Mouse (Mus musculus) intestine, postnatal 0 days (tissue): ENCODE measurements around the gene Sh3bgr. TPM values are rescaled to one million over a fixed set of nuclear protein-coding genes. Genes with fewer than 3 reads are reported as not detected.

Experiments
- ATAC-seq: fragments of 200-750 bp; cut with Nextera tagmentation; 2 replicates; pipeline ENCODE4 v1.8.0; 2017; ENCODE audit warnings: mild to moderate bottlenecking, moderate TSS enrichment, moderate library complexity
- H3K27ac ChIP-seq: fragments of 300-500 bp; sonication (generic); 2 replicates; pipeline ENCODE4 v1.5.1; 2014; ENCODE audit warnings: mild to moderate bottlenecking, low read depth, low read length, moderate library complexity
- H3K27me3 ChIP-seq: fragments of 300-500 bp; sonication (generic); replicated peaks from 2 replicates; pipeline ENCODE4 v1.6.1; 2014; ENCODE audit warnings: low read length, mixed read lengths; ENCODE audit not compliant: control insufficient read depth, insufficient read depth
- H3K36me3 ChIP-seq: fragments of 300-500 bp; sonication (generic); 2 replicates; pipeline ENCODE4 v1.6.1; 2014; ENCODE audit warnings: mild to moderate bottlenecking, moderate library complexity; ENCODE audit not compliant: control insufficient read depth, insufficient read depth
- H3K4me1 ChIP-seq: fragments of 300-500 bp; sonication (generic); replicated peaks from 2 replicates; pipeline ENCODE4 v1.6.1; 2014; ENCODE audit warnings: antibody characterized with exemption, low read length, mixed read lengths; ENCODE audit not compliant: control insufficient read depth, insufficient read depth
- H3K4me2 ChIP-seq: fragments of 300-500 bp; sonication (generic); replicated peaks from 2 replicates; pipeline ENCODE4 v1.6.1; 2014; ENCODE audit warnings: low read depth, mild to moderate bottlenecking, moderate library complexity
- H3K4me3 ChIP-seq: fragments of 300-500 bp; sonication (generic); 2 replicates; pipeline ENCODE4 v1.5.1; 2014; ENCODE audit warnings: low read depth, low read length
- H3K9ac ChIP-seq: fragments of 300-500 bp; sonication (generic); 2 replicates; pipeline ENCODE4 v1.6.1; 2014; ENCODE audit warnings: mild to moderate bottlenecking, low read depth, low read length
- H3K9me3 ChIP-seq: fragments of 300-500 bp; sonication (generic); 2 replicates; pipeline ENCODE4 v1.6.1; 2016; ENCODE audit warnings: mixed run types; ENCODE audit not compliant: control insufficient read depth
- CTCF ChIP-seq: sonication (generic); IDR thresholded peaks from 2 replicates; pipeline ENCODE4 v1.5.1; 2016; ENCODE audit warnings: low read depth, mild to moderate bottlenecking, control low read depth, antibody characterized with exemption, moderate library complexity
- WGBS: fragments of 180-500 bp; shearing (Covaris S2); extraction: QIAGEN DNeasy Blood & Tissue Kit; methylation state at CpG from one replicate; pipeline ENCODE4 v1.1.7; 2014; 5-methylcytosine and 5-hydroxymethylcytosine counted together
- polyA plus RNA-seq: library from polyadenylated mRNA; unstranded; fragments of >200 nt; fragmentation: Nextera tagmentation; extraction: Ambion mirVana; gene quantifications from 2 replicates; pipeline ENCODE4 v1.2.1, GENCODE M21; 2015

The Sh3bgr gene
- polyA plus RNA-seq, 1 experiment from 2014 or later, result 25.6 TPM

DNA sequence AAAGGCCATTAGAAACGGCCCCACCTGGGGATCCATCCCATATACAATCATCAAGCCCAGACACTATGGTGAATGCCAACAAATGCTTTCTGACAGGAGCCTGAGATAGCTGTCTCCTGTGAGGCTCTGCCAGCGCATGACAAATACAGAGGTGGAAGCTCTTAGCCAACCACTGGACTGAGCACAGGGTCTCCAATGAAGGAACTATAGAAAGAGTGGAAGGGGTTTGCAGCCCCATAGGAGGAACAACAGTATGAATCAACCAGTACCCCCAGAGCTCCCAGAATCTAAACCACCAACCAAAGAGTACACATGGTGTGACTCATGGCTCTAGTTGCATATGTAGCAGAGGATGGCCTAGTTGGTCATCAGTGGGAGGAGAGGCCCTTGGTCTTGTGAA lies 71.5 kb downstream of the Sh3bgr start:
- Histone ChIP-seq H3K4me1 (no peaks in the 10 kb centered on the region), H3K4me3 (no peak overlapping the region), H3K4me2 (no peak overlapping the region), H3K36me3 (no peaks in the 10 kb centered on the region), H3K9me3 (no peaks in the 10 kb centered on the region), H3K9ac (no peak overlapping the region), H3K27me3 (no peaks in the 10 kb centered on the region), H3K27ac (no peak overlapping the region)
- 86% methylated on average over 2 of the region's 2 CpGs for WGBS
- ATAC-seq, result no peak
- TF ChIP-seq CTCF, result no peak

GRCm38 (mm10) chr16:96272929-96273619 lies 72.8 kb downstream of the Sh3bgr start:
- Histone ChIP-seq H3K27me3 (no peaks in the 10 kb centered on the region), H3K9me3 (no peaks in the 10 kb centered on the region), H3K27ac (no peak overlapping the region), H3K9ac (no peak overlapping the region), H3K36me3 (no peaks in the 10 kb centered on the region), H3K4me1 (no peaks in the 10 kb centered on the region), H3K4me3 (no peak overlapping the region), H3K4me2 (no peak overlapping the region)
- TF ChIP-seq CTCF, result no peak
- 57% methylated on average over 14 of the region's 14 CpGs for WGBS
- ATAC-seq, result no peak

GRCm38 (mm10) chr16:96276596-96276995 lies 76.3 kb downstream of the Sh3bgr start:
- 57% methylated on average over 3 of the region's 3 CpGs for WGBS
- Histone ChIP-seq H3K27me3 (peaks cover 21% of the 10 kb centered on the region), H3K4me1 (no peaks in the 10 kb centered on the region), H3K36me3 (no peaks in the 10 kb centered on the region), H3K4me3 (no peak overlapping the region), H3K27ac (no peak overlapping the region), H3K9ac (no peak overlapping the region), H3K4me2 (no peak overlapping the region), H3K9me3 (no peaks in the 10 kb centered on the region)
- no peak for ATAC-seq
- TF ChIP-seq CTCF, result no peak

Other genes starting within 250 kb of the Sh3bgr start
- gene Psmg1, start 209.5 kb upstream of the Sh3bgr start, polyA plus RNA-seq, result 31.0 and 32.2 TPM in 2 replicates
- gene Brwd1, start 117.9 kb upstream of the Sh3bgr start, polyA plus RNA-seq, result 19.9 and 23.3 TPM in 2 replicates
- 200 and 202 TPM in 2 replicates for gene Hmgn1, start 72.7 kb upstream of the Sh3bgr start, polyA plus RNA-seq
- 18.3 and 18.5 TPM in 2 replicates for gene Wrb, start 55.0 kb upstream of the Sh3bgr start, polyA plus RNA-seq
- gene Lca5l, start 8.2 kb upstream of the Sh3bgr start, polyA plus RNA-seq, result 0.44 and 0.59 TPM in 2 replicates
- 0.41 and 0.46 TPM in 2 replicates for gene B3galt5, start 35.4 kb downstream of the Sh3bgr start, polyA plus RNA-seq
- 0.44 and 0.84 TPM in 2 replicates for gene Itgb2l, start 243.2 kb downstream of the Sh3bgr start, polyA plus RNA-seq